Mouse (Mus musculus): ENCODE data around the gene Ifnar1. TPM values are rescaled to one million over a fixed set of nuclear protein-coding genes. Genes with fewer than 3 reads are reported as not detected.

Gene Ifnar1
- polyA plus RNA-seq, 2 experiments: 11.6 to 16.2 TPM

- Histone ChIP-seq H3K27ac (no peak overlapping the region), H3K9ac (replicated peaks) (no peak overlapping the region), H3K4me1 (replicated peaks; ENCODE audit: control insufficient read depth in 2 of 2, insufficient read depth in 2 of 2, low read length in 1 of 2) (peaks cover 57 to 62% of the 10 kb centered on the region in 2 experiments), H3K4me3 (ENCODE audit: insufficient read depth in 1 of 2, low read depth in 2 of 2, low read length in 2 of 2) (no peak overlapping the region), H3K4me2 (ENCODE audit: low read depth) (peak overlapping the region; percentile 100; the same call in 1 of the 2 replicates), H3K9me3 (ENCODE audit: control insufficient read depth, low read length) (no peaks in the 10 kb centered on the region), H3K27me3 (ENCODE audit: control insufficient read depth, insufficient read depth, low read length) (no peaks in the 10 kb centered on the region), H3K36me3 (replicated peaks; ENCODE audit: control insufficient read depth, insufficient read depth, low read depth) (no peaks in the 10 kb centered on the region)
- DNase-seq (ENCODE audit: low read depth in 3 of 3, low spot score in 3 of 3): no peak
- no peak for ATAC-seq (ENCODE audit: insufficient read depth)
- TF ChIP-seq CTCF (IDR thresholded peaks at IDR 0.05; ENCODE audit: low read depth): no peak
- no peak for TF ChIP-seq EP300 (IDR thresholded peaks at IDR 0.05; ENCODE audit: low read depth)
- 64% methylated on average over 5 of the region's 5 CpGs for WGBS (ENCODE audit: insufficient replicate concordance)
Observed at GRCm38 (mm10) chr16:91549616-91550015, 64.6 kb downstream of the Ifnar1 start.

DNA sequence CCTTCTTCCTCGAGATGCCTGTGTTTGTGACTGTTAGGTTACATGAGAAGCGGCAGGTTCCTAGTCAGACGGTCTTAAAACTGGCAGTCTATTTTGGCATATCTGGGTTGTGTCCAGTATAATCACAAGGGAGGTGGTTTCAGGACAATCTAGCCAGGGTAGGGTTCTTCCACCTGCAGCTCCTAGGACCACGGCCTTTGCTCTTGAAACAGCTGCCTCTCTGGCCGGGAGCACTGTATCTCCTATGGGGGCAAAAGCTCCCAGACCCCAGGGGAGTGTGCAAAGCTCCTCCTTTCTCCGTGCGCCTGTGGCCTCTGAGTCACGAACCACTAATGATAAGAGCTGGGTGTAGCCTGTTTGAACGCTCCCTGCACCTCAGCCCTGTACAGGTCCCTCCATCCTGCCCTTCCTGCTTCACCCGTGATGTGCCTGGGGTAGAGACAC is 66.1 kb downstream of the Ifnar1 start:
- no peaks in the 10 kb centered on the region; the same call in 1 of the 2 replicates for H3K36me3 ChIP-seq (replicated peaks; ENCODE audit: control insufficient read depth, insufficient read depth, low read depth)
- H3K4me3 ChIP-seq (ENCODE audit: insufficient read depth in 1 of 2, low read depth in 2 of 2, low read length in 2 of 2): peak overlapping the region; percentile 5 to 30; a peak in 1 of 4 replicates
- peak overlapping the region; percentile 75 for H3K27ac ChIP-seq
- ATAC-seq (ENCODE audit: insufficient read depth) (peak; percentile 66), DNase-seq (ENCODE audit: low read depth in 3 of 3, low spot score in 3 of 3) (peak in 1 of 3 experiments; percentile 56)
- H3K9me3 ChIP-seq (ENCODE audit: control insufficient read depth, low read length): no peaks in the 10 kb centered on the region
- H3K4me2 ChIP-seq (ENCODE audit: low read depth): peak overlapping the region; percentile 65
- peaks cover 45 to 53% of the 10 kb centered on the region in 2 experiments for H3K4me1 ChIP-seq (replicated peaks; ENCODE audit: control insufficient read depth in 2 of 2, insufficient read depth in 2 of 2, low read length in 1 of 2)
- peak overlapping the region; percentile 40 for H3K9ac ChIP-seq (replicated peaks)
- TF ChIP-seq CTCF (IDR thresholded peaks at IDR 0.05; ENCODE audit: low read depth) (no peak), EP300 (IDR thresholded peaks at IDR 0.05; ENCODE audit: low read depth) (no peak)
- 11% methylated on average over 10 of the region's 10 CpGs for WGBS (ENCODE audit: insufficient replicate concordance)
- H3K27me3 ChIP-seq (ENCODE audit: control insufficient read depth, insufficient read depth, low read length): no peaks in the 10 kb centered on the region

GRCm38 (mm10) chr16:91552072-91552471 is 67.0 kb downstream of the Ifnar1 start:
- 58% methylated on average over 9 of the region's 9 CpGs for WGBS (ENCODE audit: insufficient replicate concordance)
- TF ChIP-seq EP300 (IDR thresholded peaks at IDR 0.05; ENCODE audit: low read depth): no peak
- peak; percentile 31 for TF ChIP-seq CTCF (IDR thresholded peaks at IDR 0.05; ENCODE audit: low read depth)
- Histone ChIP-seq H3K4me2 (ENCODE audit: low read depth) (no peak overlapping the region), H3K4me1 (replicated peaks; ENCODE audit: control insufficient read depth in 2 of 2, insufficient read depth in 2 of 2, low read length in 1 of 2) (peaks cover 39 to 48% of the 10 kb centered on the region in 2 experiments), H3K9ac (replicated peaks) (no peak overlapping the region), H3K27ac (no peak overlapping the region), H3K4me3 (ENCODE audit: insufficient read depth in 1 of 2, low read depth in 2 of 2, low read length in 2 of 2) (no peak overlapping the region), H3K36me3 (replicated peaks; ENCODE audit: control insufficient read depth, insufficient read depth, low read depth) (no peaks in the 10 kb centered on the region; the same call in 1 of the 2 replicates), H3K9me3 (ENCODE audit: control insufficient read depth, low read length) (no peaks in the 10 kb centered on the region), H3K27me3 (ENCODE audit: control insufficient read depth, insufficient read depth, low read length) (no peaks in the 10 kb centered on the region)
- ATAC-seq (ENCODE audit: insufficient read depth) (no peak), DNase-seq (ENCODE audit: low read depth in 3 of 3, low spot score in 3 of 3) (no peak)

DNA sequence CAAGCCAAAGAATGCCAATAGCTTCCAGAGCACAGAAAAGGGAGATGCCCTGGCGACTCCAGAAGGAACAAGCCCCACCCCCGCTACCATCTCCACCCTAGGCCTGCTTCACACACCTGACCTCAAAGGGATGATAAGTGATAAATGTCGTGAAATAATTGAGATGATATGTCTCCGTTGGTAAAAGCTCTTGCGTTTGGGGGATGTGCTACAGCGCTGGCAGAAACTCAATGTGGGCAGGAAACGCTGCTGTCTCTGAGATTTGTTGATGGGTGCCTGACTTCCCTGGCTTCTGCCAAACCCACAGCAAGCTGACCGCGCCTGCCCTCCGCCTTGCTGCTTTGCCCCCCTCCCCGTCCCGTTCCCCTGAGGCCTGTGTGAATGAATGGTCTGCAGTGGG is 68.6 kb downstream of the Ifnar1 start:
- H3K36me3 ChIP-seq (replicated peaks; ENCODE audit: control insufficient read depth, insufficient read depth, low read depth): no peaks in the 10 kb centered on the region; the same call in 1 of the 2 replicates
- TF ChIP-seq EP300 (IDR thresholded peaks at IDR 0.05; ENCODE audit: low read depth) (no peak), CTCF (IDR thresholded peaks at IDR 0.05; ENCODE audit: low read depth) (no peak)
- no peaks in the 10 kb centered on the region for H3K9me3 ChIP-seq (ENCODE audit: control insufficient read depth, low read length)
- no peak overlapping the region for H3K4me2 ChIP-seq (ENCODE audit: low read depth)
- 17% methylated on average over 12 of the region's 12 CpGs for WGBS (ENCODE audit: insufficient replicate concordance)
- DNase-seq (ENCODE audit: low read depth in 3 of 3, low spot score in 3 of 3) (no peak), ATAC-seq (ENCODE audit: insufficient read depth) (no peak)
- H3K4me1 ChIP-seq (replicated peaks; ENCODE audit: control insufficient read depth in 2 of 2, insufficient read depth in 2 of 2, low read length in 1 of 2): peaks cover 24 to 38% of the 10 kb centered on the region in 2 experiments
- no peaks in the 10 kb centered on the region for H3K27me3 ChIP-seq (ENCODE audit: control insufficient read depth, insufficient read depth, low read length)
- no peak overlapping the region for H3K27ac ChIP-seq
- H3K9ac ChIP-seq (replicated peaks): no peak overlapping the region
- H3K4me3 ChIP-seq (ENCODE audit: insufficient read depth in 1 of 2, low read depth in 2 of 2, low read length in 2 of 2): no peak overlapping the region

DNA sequence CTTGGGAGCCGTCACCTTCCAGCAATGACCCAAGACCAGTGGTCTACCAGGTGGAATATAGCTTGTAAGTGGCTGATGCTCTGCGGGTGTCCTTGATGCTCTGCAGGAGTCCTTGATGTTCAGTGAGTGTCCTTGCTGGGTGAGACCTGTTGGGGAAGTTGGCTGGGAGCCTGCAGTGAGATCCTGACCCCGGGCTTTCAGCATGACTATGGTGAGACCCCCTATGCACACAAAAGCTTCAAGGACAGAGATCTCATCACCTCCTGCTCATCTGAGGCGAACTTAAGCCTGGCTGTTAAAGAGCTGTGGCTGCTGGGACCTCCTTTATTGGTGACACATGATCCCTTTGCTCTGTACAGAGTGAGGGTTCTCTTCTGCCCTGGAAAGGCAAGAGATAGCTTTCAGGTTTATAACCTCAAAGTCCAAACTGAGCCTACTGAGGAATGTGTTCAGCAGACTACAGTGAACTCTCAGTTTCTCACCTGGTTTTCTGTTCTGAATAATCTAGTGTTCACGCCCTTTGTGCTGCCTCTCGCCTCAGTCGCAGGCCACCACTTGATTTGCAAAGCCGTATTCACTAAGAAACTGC is 70.1 kb downstream of the Ifnar1 start:
- Histone ChIP-seq H3K9me3 (ENCODE audit: control insufficient read depth, low read length) (no peaks in the 10 kb centered on the region), H3K4me3 (ENCODE audit: insufficient read depth in 1 of 2, low read depth in 2 of 2, low read length in 2 of 2) (no peak overlapping the region), H3K9ac (replicated peaks) (no peak overlapping the region), H3K27ac (no peak overlapping the region), H3K4me2 (ENCODE audit: low read depth) (no peak overlapping the region), H3K36me3 (replicated peaks; ENCODE audit: control insufficient read depth, insufficient read depth, low read depth) (no peaks in the 10 kb centered on the region; the same call in none of the 2 replicates), H3K4me1 (replicated peaks; ENCODE audit: control insufficient read depth in 2 of 2, insufficient read depth in 2 of 2, low read length in 1 of 2) (peaks cover 17 to 30% of the 10 kb centered on the region in 2 experiments), H3K27me3 (ENCODE audit: control insufficient read depth, insufficient read depth, low read length) (no peaks in the 10 kb centered on the region)
- TF ChIP-seq EP300 (IDR thresholded peaks at IDR 0.05; ENCODE audit: low read depth) (no peak), CTCF (IDR thresholded peaks at IDR 0.05; ENCODE audit: low read depth) (no peak)
- 81% methylated on average over 8 of the region's 8 CpGs for WGBS (ENCODE audit: insufficient replicate concordance)
- ATAC-seq (ENCODE audit: insufficient read depth) (no peak), DNase-seq (ENCODE audit: low read depth in 3 of 3, low spot score in 3 of 3) (no peak)

Data from liver, embryonic 14.5 days (tissue).